Mouse (Mus musculus) MEL (cell line): Measurements from ENCODE around the gene Fam222a. TPM values are rescaled to one million over a fixed set of nuclear protein-coding genes. Genes with fewer than 3 reads are reported as not detected.
A peak's percentile ranks its signal among the peaks of the same experiment; 100 is the strongest.

Source experiments
- DNase-seq: peaks from one replicate; pipeline ENCODE4 v3.0.0; 2011; ENCODE audit warnings: low read depth, low spot score
- H3K27ac ChIP-seq: 2 replicates; pipeline ENCODE4 v1.5.1; 2012; ENCODE audit warnings: low read depth, mild to moderate bottlenecking, control low read depth, low read length, moderate library complexity; ENCODE audit not compliant: control insufficient read depth
- H3K27me3 ChIP-seq, 2 experiments: fragments of 150-350 bp in 1 of 2; sonication (generic) in 1 of 2; 2 replicates each; pipeline ENCODE4 v1.6.1; 2012; ENCODE audit warnings: low read length in 2 of 2, mild to moderate bottlenecking in 2 of 2, improper control_type of control experiment in 1 of 2, moderate library complexity in 1 of 2; ENCODE audit not compliant: insufficient read depth in 2 of 2, control insufficient read depth in 1 of 2
- H3K36me3 ChIP-seq, 2 experiments: 2 replicates each; pipeline ENCODE4 v1.6.1; 2012 to 2014; ENCODE audit warnings: low read length in 2 of 2, improper control_type of control experiment in 1 of 2, inconsistent platforms in 1 of 2, mild to moderate bottlenecking in 1 of 2; ENCODE audit not compliant: insufficient read depth in 2 of 2, control insufficient read depth in 1 of 2
- H3K4me1 ChIP-seq, 2 experiments: fragments of 150-350 bp in 1 of 2; sonication (generic) in 1 of 2; 2 replicates each; pipeline ENCODE4 v1.6.1; 2012; ENCODE audit warnings: low read length in 2 of 2, improper control_type of control experiment in 1 of 2, mild to moderate bottlenecking in 1 of 2; ENCODE audit not compliant: insufficient read depth in 2 of 2, control insufficient read depth in 1 of 2
- H3K4me3 ChIP-seq, 2 experiments: fragments of 150-350 bp in 1 of 2; sonication (generic) in 1 of 2; 2 replicates each; pipeline ENCODE4 v1.5.1; 2012; ENCODE audit warnings: low read depth in 2 of 2, low read length in 2 of 2, mild to moderate bottlenecking in 2 of 2, moderate library complexity in 2 of 2, control low read depth in 1 of 2, improper control_type of control experiment in 1 of 2; ENCODE audit not compliant: control insufficient read depth in 1 of 2, insufficient read depth in 1 of 2
- H3K79me2 ChIP-seq: 2 replicates; pipeline ENCODE4 v1.6.1; 2012; ENCODE audit warnings: mild to moderate bottlenecking, low read length, moderate library complexity; ENCODE audit not compliant: control insufficient read depth, poor library complexity, insufficient read depth
- H3K9ac ChIP-seq: 2 replicates; pipeline ENCODE4 v1.6.1; 2012; ENCODE audit warnings: low read depth, mild to moderate bottlenecking, control low read depth, low read length, moderate library complexity; ENCODE audit not compliant: control insufficient read depth, poor library complexity, severe bottlenecking
- H3K9me3 ChIP-seq: fragments of 150-350 bp; sonication (generic); replicated peaks from 2 replicates; pipeline ENCODE4 v1.6.1; 2012; ENCODE audit warnings: mild to moderate bottlenecking, low read length, improper control_type of control experiment, moderate library complexity; ENCODE audit not compliant: insufficient read depth
- BHLHE40 ChIP-seq: IDR thresholded peaks from 2 replicates; pipeline ENCODE4 v1.6.1; 2012; ENCODE audit warnings: low read depth, mild to moderate bottlenecking, inconsistent platforms, low read length, improper control_type of control experiment, borderline replicate concordance
- CHD1 ChIP-seq: IDR thresholded peaks from 2 replicates; pipeline ENCODE4 v1.6.1; 2012; ENCODE audit warnings: low read depth, mild to moderate bottlenecking, inconsistent platforms, low read length, improper control_type of control experiment
- CHD2 ChIP-seq: IDR thresholded peaks from 2 replicates; pipeline ENCODE4 v1.6.1; 2011; ENCODE audit warnings: low read length, improper control_type of control experiment
- CTCF ChIP-seq, 3 experiments: IDR thresholded peaks in 2 of 3; conservative IDR thresholded peaks in 1 of 3; 2 replicates each; pipeline ENCODE4 v1.5.1; 2011 to 2012; ENCODE audit warnings: low read length in 3 of 3, low read depth in 2 of 3, mild to moderate bottlenecking in 2 of 3, improper control_type of control experiment in 1 of 3, inconsistent platforms in 1 of 3, mixed read lengths in 1 of 3, moderate library complexity in 1 of 3; ENCODE audit not compliant: control insufficient read depth in 1 of 3, insufficient read depth in 1 of 3, poor library complexity in 1 of 3, severe bottlenecking in 1 of 3
- ELF1 ChIP-seq: IDR thresholded peaks from 2 replicates; pipeline ENCODE4 v1.6.1; 2014; ENCODE audit warnings: low read depth, mild to moderate bottlenecking, inconsistent platforms, low read length, improper control_type of control experiment, moderate library complexity
- GABPA ChIP-seq: IDR thresholded peaks from 2 replicates; pipeline ENCODE4 v1.6.1; 2012; ENCODE audit warnings: low read depth, mild to moderate bottlenecking, inconsistent platforms, low read length, improper control_type of control experiment, moderate library complexity
- GATA1 ChIP-seq: IDR thresholded peaks from 2 replicates; pipeline ENCODE4 v1.6.1; 2011; ENCODE audit warnings: low read depth, low read length, improper control_type of control experiment
- JUND ChIP-seq: IDR thresholded peaks from 2 replicates; pipeline ENCODE4 v1.6.1; 2011; ENCODE audit warnings: low read depth, mild to moderate bottlenecking, improper control_type of control experiment, low read length
- MAX ChIP-seq: IDR thresholded peaks from 2 replicates; pipeline ENCODE4 v1.6.1; 2011; ENCODE audit warnings: low read length, improper control_type of control experiment
- MEF2A ChIP-seq: IDR thresholded peaks from 2 replicates; pipeline ENCODE4 v1.6.1; 2014; ENCODE audit warnings: low read depth, mild to moderate bottlenecking, inconsistent platforms, low read length, improper control_type of control experiment; ENCODE audit not compliant: poor library complexity, insufficient replicate concordance, severe bottlenecking; ENCODE audit errors: extremely low read depth
- MXI1 ChIP-seq: IDR thresholded peaks from 2 replicates; pipeline ENCODE4 v1.6.1; 2011; ENCODE audit warnings: mild to moderate bottlenecking, low read depth, low read length, improper control_type of control experiment
- MYB ChIP-seq: IDR thresholded peaks from 2 replicates; pipeline ENCODE4 v1.6.1; 2011; ENCODE audit warnings: mild to moderate bottlenecking, low read depth, low read length, improper control_type of control experiment
- NRF1 ChIP-seq: IDR thresholded peaks from 2 replicates; pipeline ENCODE4 v1.6.1; 2014; ENCODE audit warnings: low read depth, mild to moderate bottlenecking, inconsistent platforms, low read length, improper control_type of control experiment, moderate library complexity; ENCODE audit not compliant: poor library complexity, insufficient read depth, severe bottlenecking
- POLR2AphosphoS2 ChIP-seq: IDR thresholded peaks from 2 replicates; pipeline ENCODE4 v1.6.1; 2011; ENCODE audit warnings: low read length, improper control_type of control experiment
- POLR2AphosphoS5 ChIP-seq: IDR thresholded peaks from 2 replicates; pipeline ENCODE4 v1.6.1; 2012; ENCODE audit warnings: low read depth, borderline replicate concordance, mild to moderate bottlenecking, inconsistent platforms, low read length, moderate library complexity, mixed read lengths
- RAD21 ChIP-seq: IDR thresholded peaks from 2 replicates; pipeline ENCODE4 v1.6.1; 2011; ENCODE audit warnings: mild to moderate bottlenecking, low read depth, low read length, improper control_type of control experiment
- SIN3A ChIP-seq: IDR thresholded peaks from 2 replicates; pipeline ENCODE4 v1.6.1; 2012; ENCODE audit warnings: low read length, improper control_type of control experiment, inconsistent platforms
- SMC3 ChIP-seq: IDR thresholded peaks from 2 replicates; pipeline ENCODE4 v1.6.1; 2011; ENCODE audit warnings: low read depth, low read length, improper control_type of control experiment
- ZC3H11A ChIP-seq: IDR thresholded peaks from 2 replicates; pipeline ENCODE4 v1.6.1; 2012; ENCODE audit warnings: low read depth, mild to moderate bottlenecking, inconsistent platforms, low read length, improper control_type of control experiment
- ZKSCAN1 ChIP-seq: IDR thresholded peaks from 2 replicates; pipeline ENCODE4 v1.6.1; 2012; ENCODE audit warnings: low read depth, mild to moderate bottlenecking, inconsistent platforms, low read length, improper control_type of control experiment, moderate library complexity
- ZMIZ1 ChIP-seq: IDR thresholded peaks from 2 replicates; pipeline ENCODE4 v1.6.1; 2012; ENCODE audit warnings: low read depth, mild to moderate bottlenecking, inconsistent platforms, low read length, improper control_type of control experiment, moderate library complexity
- polyA plus RNA-seq, 2 experiments: library from polyadenylated mRNA; stranded (reverse) in 1 of 2; unstranded in 1 of 2; fragments of >175 nt in 1 of 2; fragments of >200 nt in 1 of 2; gene quantifications; 2 replicates each; pipeline versions ENCODE4 v1.2.1 to v1.2.4; 2012; ENCODE audit warnings: low replicate concordance in 2 of 2, low read depth in 1 of 2; ENCODE audit not compliant: insufficient read length in 2 of 2, insufficient read depth in 1 of 2, missing spikeins in 1 of 2
- total RNA-seq: library from RNA; depleted of rRNA; stranded (reverse); fragments of 300-350 nt; gene quantifications from 2 replicates; pipeline ENCODE4 v1.2.3, GENCODE M21; 2012

The Fam222a gene
- total and polyA plus RNA-seq, 3 experiments = 0.27 to 0.70 TPM; not detected in 1

DNA sequence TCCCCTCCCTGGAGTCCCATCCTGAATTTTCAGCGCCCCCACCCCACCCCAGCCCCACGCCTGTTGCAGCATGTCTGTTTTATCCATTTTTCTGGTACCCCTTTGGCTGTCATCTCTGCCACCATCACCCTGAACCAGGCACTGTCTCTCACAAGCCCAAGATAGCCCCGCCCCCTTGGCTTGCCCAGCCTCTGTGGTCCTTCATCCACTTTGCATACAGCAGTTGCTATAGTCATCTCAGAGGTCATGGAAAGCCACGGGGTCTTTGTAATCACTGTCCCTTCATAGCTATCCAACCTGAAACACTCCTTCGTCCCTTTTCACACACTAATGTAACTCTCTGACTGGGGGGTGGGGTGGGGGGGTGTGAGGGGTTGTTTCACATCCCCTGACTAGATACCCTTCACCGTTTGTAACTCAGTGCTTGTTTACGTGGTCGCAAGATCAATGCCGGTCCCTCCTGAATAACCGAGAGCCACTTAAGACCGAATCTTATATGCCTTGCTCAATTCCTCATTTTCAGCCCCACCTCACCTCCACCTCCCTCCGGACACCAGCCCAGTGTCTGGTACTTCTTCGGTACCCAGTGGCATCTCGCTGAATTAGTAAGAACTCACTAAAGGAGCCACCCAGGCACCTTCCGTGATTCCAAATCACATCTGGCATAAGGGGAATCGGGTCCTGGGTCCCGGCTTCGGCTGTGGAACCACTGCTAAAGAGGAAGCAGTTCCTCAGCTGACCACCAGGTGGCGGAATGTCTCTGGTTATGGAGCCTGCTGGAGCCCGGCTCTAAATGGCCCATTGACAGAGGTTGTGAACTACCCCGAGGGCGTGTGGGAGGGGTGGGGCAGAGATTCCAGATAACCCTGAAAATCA, 71.2 kb downstream of the Fam222a start:
- H3K79me2 ChIP-seq = no peaks in the 10 kb centered on the region
- TF ChIP-seq SIN3A (peak; percentile 49; the same call in 1 of the 2 replicates), GATA1 (0 out of 2 replicates have a peak, but pooled peaks have one; percentile 34), ZC3H11A (peak; percentile 87), CHD1 (no peak), CTCF (IDR thresholded peaks at IDR 0.05 in 2 of 3, conservative IDR thresholded peaks at IDR 0.05 in 1 of 3; ENCODE audit: control insufficient read depth in 1 of 3, insufficient read depth in 1 of 3, low read depth in 2 of 3, low read length in 3 of 3, poor library complexity in 1 of 3, severe bottlenecking in 1 of 3) (peak; percentile 92 to 96 (median 96)), RAD21 (peak; percentile 92), SMC3 (peak; percentile 94), ZMIZ1 (no peak)
- no peaks in the 10 kb centered on the region for H3K36me3 ChIP-seq
- H3K9ac ChIP-seq = no peak overlapping the region
- H3K4me1 ChIP-seq = no peaks in the 10 kb centered on the region; a peak in 1 of 4 replicates
- no peak overlapping the region for H3K27ac ChIP-seq
- peak; percentile 82 for DNase-seq
- H3K9me3 ChIP-seq = no peaks in the 10 kb centered on the region
- no peak overlapping the region for H3K4me3 ChIP-seq
- no peaks in the 10 kb centered on the region for H3K27me3 ChIP-seq

DNA sequence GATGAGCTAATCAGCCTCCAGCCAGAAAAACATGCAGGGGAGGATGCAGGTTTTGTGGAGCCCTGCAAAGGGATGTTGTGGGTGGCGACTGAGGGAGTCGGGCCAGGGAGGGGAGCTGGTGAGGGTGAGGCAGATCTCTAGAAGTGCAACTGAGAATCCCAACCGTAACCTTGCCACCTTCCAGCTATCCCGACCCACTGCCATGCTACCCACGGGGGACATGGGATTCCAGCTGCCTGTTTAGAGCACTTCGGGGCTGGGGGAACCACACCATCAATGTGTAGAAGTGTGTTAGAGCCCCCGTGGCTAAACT, 71.8 kb downstream of the Fam222a start:
- no peaks in the 10 kb centered on the region for H3K79me2 ChIP-seq
- no peak overlapping the region for H3K4me3 ChIP-seq
- no peaks in the 10 kb centered on the region; a peak in 1 of 4 replicates for H3K4me1 ChIP-seq
- 0 out of 2 replicates have a peak, but pooled peaks have one; percentile 21 for TF ChIP-seq MXI1
- no peak for TF ChIP-seq NRF1
- no peak for TF ChIP-seq ZKSCAN1
- TF ChIP-seq ELF1 = no peak
- no peak for TF ChIP-seq JUND
- TF ChIP-seq, all 39 proteins: peak for 1
- no peak overlapping the region for H3K9ac ChIP-seq
- no peaks in the 10 kb centered on the region for H3K9me3 ChIP-seq
- H3K36me3 ChIP-seq = no peaks in the 10 kb centered on the region
- H3K27me3 ChIP-seq = no peaks in the 10 kb centered on the region
- DNase-seq = no peak
- H3K27ac ChIP-seq = no peak overlapping the region

DNA sequence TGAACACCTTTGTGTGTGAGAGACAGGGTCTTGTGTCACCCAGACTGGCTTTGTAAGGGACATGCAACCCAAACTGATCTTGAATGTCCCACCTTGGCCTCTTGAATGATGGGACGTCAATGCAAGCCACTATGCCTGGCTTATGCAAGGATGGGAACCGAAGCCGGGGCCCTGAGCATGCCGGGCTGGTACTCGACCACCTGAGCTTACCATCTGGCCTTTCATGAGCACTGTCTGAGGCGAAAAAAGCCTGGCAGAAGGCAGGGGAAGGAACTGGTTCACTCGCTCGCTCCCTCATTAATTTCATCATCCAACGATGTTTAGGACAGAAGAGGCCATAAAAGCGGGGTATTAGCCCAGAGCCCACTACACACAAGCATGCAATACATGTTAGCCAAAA, 73.0 kb downstream of the Fam222a start:
- no peak for DNase-seq
- Histone ChIP-seq H3K9ac (no peak overlapping the region), H3K4me3 (no peak overlapping the region), H3K79me2 (no peaks in the 10 kb centered on the region), H3K27me3 (no peaks in the 10 kb centered on the region), H3K4me1 (no peaks in the 10 kb centered on the region; a peak in 1 of 4 replicates), H3K27ac (no peak overlapping the region), H3K9me3 (no peaks in the 10 kb centered on the region), H3K36me3 (no peaks in the 10 kb centered on the region)
- TF ChIP-seq CHD2 (no peak), GABPA (no peak), POLR2AphosphoS2 (no peak), ZC3H11A (no peak), CTCF (IDR thresholded peaks at IDR 0.05 in 2 of 3, conservative IDR thresholded peaks at IDR 0.05 in 1 of 3; ENCODE audit: control insufficient read depth in 1 of 3, insufficient read depth in 1 of 3, low read depth in 2 of 3, low read length in 3 of 3, poor library complexity in 1 of 3, severe bottlenecking in 1 of 3) (no peak), ZMIZ1 (no peak), MYB (no peak), SMC3 (no peak), ELF1 (no peak), BHLHE40 (no peak), POLR2AphosphoS5 (no peak), MEF2A (no peak), GATA1 (no peak), MAX (no peak)
